Mouse (Mus musculus): ENCODE measurements around the gene Map4k2. TPM values are rescaled to one million over a fixed set of nuclear protein-coding genes. Genes with fewer than 3 reads are reported as not detected.

The Map4k2 gene
- polyA plus RNA-seq, 1 experiment from 2014 or later = 5.2 TPM

GRCm38 (mm10) chr19:6363411-6364240 lies 22.7 kb downstream of the Map4k2 start, which contains the start of gene Sf1:
TSS of gene Sf1 (plus strand) at chr19:6363690.
- peak; percentile 47 for TF ChIP-seq EP300 (optimal IDR thresholded peaks at IDR 0.05)
- TF ChIP-seq CTCF (IDR thresholded peaks at IDR 0.05; ENCODE audit: low read depth) = peak; percentile 3; the same call in 1 of the 2 replicates
- 0 out of 2 replicates have a peak, but pooled peaks cover 3% of the 10 kb centered on the region for H3K4me1 ChIP-seq (replicated peaks; ENCODE audit: control insufficient read depth, insufficient read depth)
- WGBS = 2% methylated on average over 59 of the region's 85 CpGs
- peak within 1 kb of the TSS; percentile 65 for H3K4me2 ChIP-seq (replicated peaks; ENCODE audit: low read depth)
- DNase-seq (ENCODE audit: low spot score) = peak; percentile 100
- ATAC-seq (ENCODE audit: low FRiP score, low TSS enrichment) = peak; percentile 96
- H3K9ac ChIP-seq (ENCODE audit: low read length) = peak within 1 kb of the TSS; percentile 100
- peaks cover 17% of the 10 kb centered on the region for H3K36me3 ChIP-seq (ENCODE audit: control insufficient read depth, insufficient read depth, low read length)
- peak within 1 kb of the TSS; percentile 99 for H3K4me3 ChIP-seq (ENCODE audit: low read depth, low read length)
- H3K9me3 ChIP-seq (ENCODE audit: control insufficient read depth, low read length) = no peaks in the 10 kb centered on the region
- peak within 1 kb of the TSS; percentile 100 for H3K27ac ChIP-seq (replicated peaks)
- H3K27me3 ChIP-seq (ENCODE audit: control insufficient read depth, insufficient read depth, low read length) = no peaks in the 10 kb centered on the region

- TF ChIP-seq EP300 (optimal IDR thresholded peaks at IDR 0.05) (no peak), CTCF (IDR thresholded peaks at IDR 0.05; ENCODE audit: low read depth) (no peak)
- peak; percentile 92 for DNase-seq (ENCODE audit: low spot score)
- Histone ChIP-seq H3K27me3 (ENCODE audit: control insufficient read depth, insufficient read depth, low read length) (no peaks in the 10 kb centered on the region), H3K4me1 (replicated peaks; ENCODE audit: control insufficient read depth, insufficient read depth) (0 out of 2 replicates have a peak, but pooled peaks cover 3% of the 10 kb centered on the region), H3K9me3 (ENCODE audit: control insufficient read depth, low read length) (no peaks in the 10 kb centered on the region), H3K27ac (replicated peaks) (peak overlapping the region; percentile 100), H3K4me3 (ENCODE audit: low read depth, low read length) (peak overlapping the region; percentile 99), H3K36me3 (ENCODE audit: control insufficient read depth, insufficient read depth, low read length) (peaks cover 17% of the 10 kb centered on the region), H3K4me2 (replicated peaks; ENCODE audit: low read depth) (peak overlapping the region; percentile 65), H3K9ac (ENCODE audit: low read length) (peak overlapping the region; percentile 100)
- under 1% methylated on average over 55 of the region's 55 CpGs for WGBS
- ATAC-seq (ENCODE audit: low FRiP score, low TSS enrichment) = peak; percentile 1; the same call in 1 of the 2 replicates
Observed at GRCm38 (mm10) chr19:6364317-6364725, 23.4 kb downstream of the Map4k2 start.

GRCm38 (mm10) chr19:6364842-6365241 lies 23.9 kb downstream of the Map4k2 start:
- ATAC-seq (ENCODE audit: low FRiP score, low TSS enrichment) (no peak), DNase-seq (ENCODE audit: low spot score) (no peak)
- Histone ChIP-seq H3K27me3 (ENCODE audit: control insufficient read depth, insufficient read depth, low read length) (no peaks in the 10 kb centered on the region), H3K9ac (ENCODE audit: low read length) (peak overlapping the region; percentile 100), H3K4me3 (ENCODE audit: low read depth, low read length) (peak overlapping the region; percentile 99), H3K4me2 (replicated peaks; ENCODE audit: low read depth) (peak overlapping the region; percentile 65), H3K27ac (replicated peaks) (no peak overlapping the region), H3K36me3 (ENCODE audit: control insufficient read depth, insufficient read depth, low read length) (peaks cover 17% of the 10 kb centered on the region), H3K4me1 (replicated peaks; ENCODE audit: control insufficient read depth, insufficient read depth) (0 out of 2 replicates have a peak, but pooled peaks cover 3% of the 10 kb centered on the region), H3K9me3 (ENCODE audit: control insufficient read depth, low read length) (no peaks in the 10 kb centered on the region)
- TF ChIP-seq CTCF (IDR thresholded peaks at IDR 0.05; ENCODE audit: low read depth) (no peak), EP300 (optimal IDR thresholded peaks at IDR 0.05) (no peak)
- 0% methylated on average over 2 of the region's 2 CpGs for WGBS

- Histone ChIP-seq H3K4me1 (replicated peaks; ENCODE audit: control insufficient read depth, insufficient read depth) (no peaks in the 10 kb centered on the region), H3K27ac (replicated peaks) (no peak overlapping the region), H3K4me2 (replicated peaks; ENCODE audit: low read depth) (no peak overlapping the region), H3K36me3 (ENCODE audit: control insufficient read depth, insufficient read depth, low read length) (peaks cover 57% of the 10 kb centered on the region), H3K9me3 (ENCODE audit: control insufficient read depth, low read length) (no peaks in the 10 kb centered on the region), H3K27me3 (ENCODE audit: control insufficient read depth, insufficient read depth, low read length) (no peaks in the 10 kb centered on the region), H3K9ac (ENCODE audit: low read length) (no peak overlapping the region), H3K4me3 (ENCODE audit: low read depth, low read length) (no peak overlapping the region)
- TF ChIP-seq CTCF (IDR thresholded peaks at IDR 0.05; ENCODE audit: low read depth) (no peak), EP300 (optimal IDR thresholded peaks at IDR 0.05) (no peak)
- 82% methylated on average over 2 of the region's 2 CpGs for WGBS
- ATAC-seq (ENCODE audit: low FRiP score, low TSS enrichment) (no peak), DNase-seq (ENCODE audit: low spot score) (no peak)
Observed at GRCm38 (mm10) chr19:6370175-6370574, 29.2 kb downstream of the Map4k2 start.

- TF ChIP-seq EP300 (optimal IDR thresholded peaks at IDR 0.05) (no peak), CTCF (IDR thresholded peaks at IDR 0.05; ENCODE audit: low read depth) (no peak)
- H3K27me3 ChIP-seq (ENCODE audit: control insufficient read depth, insufficient read depth, low read length) = no peaks in the 10 kb centered on the region
- no peak for ATAC-seq (ENCODE audit: low FRiP score, low TSS enrichment)
- no peaks in the 10 kb centered on the region for H3K9me3 ChIP-seq (ENCODE audit: control insufficient read depth, low read length)
- H3K27ac ChIP-seq (replicated peaks) = no peak overlapping the region
- DNase-seq (ENCODE audit: low spot score) = no peak
- H3K4me2 ChIP-seq (replicated peaks; ENCODE audit: low read depth) = no peak overlapping the region
- WGBS = 88% methylated on average over 3 of the region's 3 CpGs
- peaks cover 65% of the 10 kb centered on the region for H3K36me3 ChIP-seq (ENCODE audit: control insufficient read depth, insufficient read depth, low read length)
- no peak overlapping the region for H3K9ac ChIP-seq (ENCODE audit: low read length)
- no peaks in the 10 kb centered on the region for H3K4me1 ChIP-seq (replicated peaks; ENCODE audit: control insufficient read depth, insufficient read depth)
- H3K4me3 ChIP-seq (ENCODE audit: low read depth, low read length) = no peak overlapping the region
Observed at GRCm38 (mm10) chr19:6372433-6372832, 31.5 kb downstream of the Map4k2 start.

All from stomach, postnatal 0 days (tissue).